Mouse (Mus musculus) retina, postnatal 7 days (tissue): ENCODE measurements around the gene Prkag3.

Experiments
- DNase-seq: peaks from one replicate; pipeline ENCODE4 v3.0.0-alpha.2; 2012; ENCODE audit warnings: low read depth, low spot score

The Prkag3 gene

GRCm38 (mm10) chr1:74748643-74749271, at the start of gene Prkag3:
Prkag3 (minus strand) TSS chr1:74749221.
- no peak for DNase-seq

- peak; percentile 57 for DNase-seq
Measured at GRCm38 (mm10) chr1:74797459-74797858, 48.4 kb upstream of the Prkag3 start.

- DNase-seq: no peak
Measured at GRCm38 (mm10) chr1:74795145-74795529, 46.1 kb upstream of the Prkag3 start.

GRCm38 (mm10) chr1:74794487-74795144, 45.6 kb upstream of the Prkag3 start:
- no peak for DNase-seq

- no peak for DNase-seq
Measured at GRCm38 (mm10) chr1:74792831-74793660, 44.0 kb upstream of the Prkag3 start.

- no peak for DNase-seq
Measured at GRCm38 (mm10) chr1:74791249-74791648, 42.2 kb upstream of the Prkag3 start, which contains the start of gene Wnt10a. Wnt10a (plus strand) TSS chr1:74791516.

- DNase-seq: no peak
Measured at GRCm38 (mm10) chr1:74790095-74790494, 41.1 kb upstream of the Prkag3 start.

- no peak for DNase-seq
Measured at GRCm38 (mm10) chr1:74788603-74789176, 39.7 kb upstream of the Prkag3 start.

- DNase-seq: peak; percentile 81
Measured at GRCm38 (mm10) chr1:74787846-74788245, 38.8 kb upstream of the Prkag3 start.

GRCm38 (mm10) chr1:74784041-74784759, 35.2 kb upstream of the Prkag3 start:
- DNase-seq: peak; percentile 53

GRCm38 (mm10) chr1:74783554-74783953, 34.5 kb upstream of the Prkag3 start:
- no peak for DNase-seq

GRCm38 (mm10) chr1:74782045-74782444, 33.0 kb upstream of the Prkag3 start:
- DNase-seq: no peak

GRCm38 (mm10) chr1:74778934-74779486, 30.0 kb upstream of the Prkag3 start:
- no peak for DNase-seq

GRCm38 (mm10) chr1:74775816-74776215, 26.8 kb upstream of the Prkag3 start:
- no peak for DNase-seq

- no peak for DNase-seq
Measured at GRCm38 (mm10) chr1:74774062-74774461, 25.0 kb upstream of the Prkag3 start.

GRCm38 (mm10) chr1:74773136-74773535, 24.1 kb upstream of the Prkag3 start:
- peak; percentile 51 for DNase-seq

GRCm38 (mm10) chr1:74771931-74772620, 23.1 kb upstream of the Prkag3 start:
- no peak for DNase-seq

- no peak for DNase-seq
Measured at GRCm38 (mm10) chr1:74771845-74771930, 22.7 kb upstream of the Prkag3 start, which contains the start of gene Wnt6. Wnt6 (plus strand) TSS chr1:74771892.

- DNase-seq: no peak
Measured at GRCm38 (mm10) chr1:74771467-74771844, 22.4 kb upstream of the Prkag3 start.

GRCm38 (mm10) chr1:74770727-74771466, 21.9 kb upstream of the Prkag3 start:
- DNase-seq: no peak
